Mouse (Mus musculus) intestine, embryonic 15.5 days (tissue): ENCODE data around the gene Gm15128. TPM values are rescaled to one million over a fixed set of nuclear protein-coding genes. Genes with fewer than 3 reads are reported as not detected.
"Not testable (repeated sequence)": the region's sequence is repeated elsewhere in the genome, so short reads cannot be mapped to it uniquely, and the experiment has no call there.

Experiments
- ATAC-seq: fragments of 200-750 bp; cut with Nextera tagmentation; 2 replicates; pipeline ENCODE4 v1.8.0; 2017; ENCODE audit warnings: moderate TSS enrichment, moderate library complexity
- H3K27ac ChIP-seq: fragments of 300-500 bp; sonication (generic); 2 replicates; pipeline ENCODE4 v1.5.1; 2015; ENCODE audit warnings: mild to moderate bottlenecking, inconsistent platforms
- H3K27me3 ChIP-seq: fragments of 300-500 bp; sonication (generic); replicated peaks from 2 replicates; pipeline ENCODE4 v1.6.1; 2015; ENCODE audit warnings: inconsistent platforms
- H3K36me3 ChIP-seq: fragments of 300-500 bp; sonication (generic); 2 replicates; pipeline ENCODE4 v1.6.1; 2015; ENCODE audit warnings: inconsistent platforms
- H3K4me1 ChIP-seq: fragments of 300-500 bp; sonication (generic); replicated peaks from 2 replicates; pipeline ENCODE4 v1.6.1; 2015; ENCODE audit warnings: inconsistent platforms
- H3K4me2 ChIP-seq: fragments of 300-500 bp; sonication (generic); replicated peaks from 2 replicates; pipeline ENCODE4 v1.6.1; 2015; ENCODE audit warnings: mild to moderate bottlenecking, inconsistent platforms
- H3K4me3 ChIP-seq: fragments of 300-500 bp; sonication (generic); replicated peaks from 2 replicates; pipeline ENCODE4 v1.5.1; 2015; ENCODE audit warnings: inconsistent platforms
- H3K9ac ChIP-seq: fragments of 300-500 bp; sonication (generic); 2 replicates; pipeline ENCODE4 v1.6.1; 2015; ENCODE audit warnings: inconsistent platforms
- H3K9me3 ChIP-seq: fragments of 300-500 bp; sonication (generic); 2 replicates; pipeline ENCODE4 v1.6.1; 2016; ENCODE audit warnings: inconsistent platforms
- WGBS: fragments of 180-500 bp; shearing (Covaris S2); methylation state at CpG from one replicate; pipeline ENCODE4 v1.1.7; 2015; 5-methylcytosine and 5-hydroxymethylcytosine counted together
- polyA plus RNA-seq: library from polyadenylated mRNA; unstranded; fragments of >200 nt; fragmentation: Nextera tagmentation; extraction: Ambion mirVana; gene quantifications from 2 replicates; pipeline ENCODE4 v1.2.1, GENCODE M21; 2015

The Gm15128 gene
- polyA plus RNA-seq, result not detected in 2 replicates

- not testable (repeated sequence) for H3K9me3 ChIP-seq, ATAC-seq, H3K27ac ChIP-seq, H3K4me3 ChIP-seq, H3K4me1 ChIP-seq, H3K4me2 ChIP-seq, H3K27me3 ChIP-seq, H3K36me3 ChIP-seq, H3K9ac ChIP-seq
- WGBS, result 77% methylated on average over 7 of the region's 7 CpGs
These were observed at the start of gene Gm15128 for GRCm38 (mm10) chrX:147765691-147766090. TSS of gene Gm15128 (plus strand) at chrX:147765991.

Other genes with a start within 250 kb of the Gm15128 start
- gene Lrch2, start 211.9 kb upstream of the Gm15128 start, polyA plus RNA-seq, result 3.4 and 4.1 TPM in 2 replicates
- not detected in 2 replicates for gene Gm15080, start 227.0 kb downstream of the Gm15128 start, polyA plus RNA-seq